In genomic region chr7:28268576-28268975, GRCm38 (mm10) we compare ENCODE assay signal across 8 mouse cellular contexts. TPM values are rescaled to one million over a fixed set of nuclear protein-coding genes. Genes with fewer than 3 reads are reported as not detected.
DNase-seq lines count a peak whose midpoint lies in the region; ATAC-seq and TF ChIP-seq lines count a peak whose summit lies in the region.

No protein-coding gene starts in this region.

- no peaks in the 10 kb centered on the region for H3K79me2 ChIP-seq in heart, adult 2 months (replicated peaks; ENCODE audit: control insufficient read depth, insufficient read depth, low read length)

- H3K4me2 ChIP-seq in limb, embryonic 15.5 days = peak overlapping the region; percentile 68
- H3K4me2 ChIP-seq in stomach, embryonic 16.5 days (ENCODE audit: low read depth, low read length) = peak overlapping the region; percentile 83

- TF ChIP-seq POLR2A in heart, adult 2 months (IDR thresholded peaks at IDR 0.05; ENCODE audit: insufficient read depth, low read depth, low read length) = no peak
- TF ChIP-seq POLR2A in spleen, adult 2 months (IDR thresholded peaks at IDR 0.05; ENCODE audit: low read depth, low read length) = no peak

- no peaks in the 10 kb centered on the region for H3K9me3 ChIP-seq in limb, embryonic 15.5 days
- H3K9me3 ChIP-seq in stomach, embryonic 16.5 days (replicated peaks; ENCODE audit: control insufficient read depth, low read length) = no peaks in the 10 kb centered on the region

- DNase-seq in heart, adult 2 months = no peak
- no peak for DNase-seq in heart, postnatal 36 days
- DNase-seq in spleen, adult 2 months (ENCODE audit: low read depth in 1 of 2, low spot score in 2 of 2) = no peak
- DNase-seq in spleen, postnatal 10 days (ENCODE audit: low spot score in 2 of 2) = no peak
- DNase-seq in right cerebral cortex, postnatal 36 days (ENCODE audit: low spot score in 2 of 2) = no peak
- no peak for DNase-seq in embryo, embryonic 10.5 days (ENCODE audit: low spot score)

- peak overlapping the region; percentile 84 for H3K9ac ChIP-seq in heart, adult 2 months (ENCODE audit: low read depth, low read length)
- peak overlapping the region; percentile 97 for H3K9ac ChIP-seq in limb, embryonic 15.5 days
- peak overlapping the region; percentile 98 for H3K9ac ChIP-seq in stomach, embryonic 16.5 days (ENCODE audit: low read length)

- peaks cover 3% of the 10 kb centered on the region; the same call in 1 of the 2 replicates for H3K4me1 ChIP-seq in heart, adult 2 months (ENCODE audit: control insufficient read depth, insufficient read depth, low read length)
- H3K4me1 ChIP-seq in spleen, adult 2 months (ENCODE audit: control insufficient read depth, insufficient read depth, insufficient read length) = peaks cover 7% of the 10 kb centered on the region; the same call in 1 of the 2 replicates
- peaks cover 10% of the 10 kb centered on the region for H3K4me1 ChIP-seq in limb, embryonic 15.5 days
- peaks cover 6% of the 10 kb centered on the region; the same call in 1 of the 2 replicates for H3K4me1 ChIP-seq in stomach, embryonic 16.5 days (ENCODE audit: control insufficient read depth, insufficient read depth, low read length)

- no peak for TF ChIP-seq EP300 in heart, adult 2 months (IDR thresholded peaks at IDR 0.05; ENCODE audit: insufficient read depth, low read depth, low read length)

- no peaks in the 10 kb centered on the region for H3K27me3 ChIP-seq in heart, adult 2 months (ENCODE audit: control insufficient read depth, insufficient read depth, low read length)
- peaks cover 7% of the 10 kb centered on the region for H3K27me3 ChIP-seq in spleen, adult 2 months (ENCODE audit: control insufficient read depth, insufficient read depth, low read length)
- no peaks in the 10 kb centered on the region for H3K27me3 ChIP-seq in limb, embryonic 15.5 days
- no peaks in the 10 kb centered on the region for H3K27me3 ChIP-seq in stomach, embryonic 16.5 days (ENCODE audit: control insufficient read depth, insufficient read depth, low read length)

- 31% methylated on average over 16 of the region's 16 CpGs for WGBS in heart, adult 2 months
- WGBS in spleen, adult 2 months = 42% methylated on average over 16 of the region's 16 CpGs
- 26% methylated on average over 16 of the region's 16 CpGs for WGBS in limb, embryonic 15.5 days
- WGBS in stomach, embryonic 16.5 days = 21% methylated on average over 16 of the region's 16 CpGs

- intact Hi-C loops in heart, adult 2 months (cut with DNase I) = no loop called here
- intact Hi-C loops in heart, postnatal 36 days (cut with DNase I) = no loop called here

- no peak for TF ChIP-seq CTCF in heart, adult 2 months (IDR thresholded peaks at IDR 0.05)
- TF ChIP-seq CTCF in spleen, adult 2 months (IDR thresholded peaks at IDR 0.05; ENCODE audit: extremely low read depth, insufficient read depth, insufficient read length, insufficient replicate concordance) = no peak

- no peaks in the 10 kb centered on the region; the same call in 1 of the 2 replicates for H3K36me3 ChIP-seq in heart, adult 2 months (ENCODE audit: control insufficient read depth, insufficient read depth, low read length)
- no peaks in the 10 kb centered on the region for H3K36me3 ChIP-seq in spleen, adult 2 months (ENCODE audit: control insufficient read depth, insufficient read depth, low read length)
- H3K36me3 ChIP-seq in limb, embryonic 15.5 days = peaks cover 30% of the 10 kb centered on the region
- H3K36me3 ChIP-seq in stomach, embryonic 16.5 days (ENCODE audit: control insufficient read depth, insufficient read depth, low read length) = no peaks in the 10 kb centered on the region

- peak overlapping the region; percentile 74 for H3K4me3 ChIP-seq in heart, adult 2 months
- peak overlapping the region; percentile 65; the same call in 1 of the 2 replicates for H3K4me3 ChIP-seq in spleen, adult 2 months (ENCODE audit: extremely low read depth, insufficient read depth, insufficient read length)
- H3K4me3 ChIP-seq in limb, embryonic 15.5 days = peak overlapping the region; percentile 94
- H3K4me3 ChIP-seq in stomach, embryonic 16.5 days (replicated peaks; ENCODE audit: low read length) = peak overlapping the region; percentile 81

- no peak for ATAC-seq in limb, embryonic 15.5 days (ENCODE audit: insufficient number of reproducible peaks, low FRiP score, low TSS enrichment, low read depth)
- ATAC-seq in stomach, embryonic 16.5 days (ENCODE audit: insufficient read depth, low FRiP score) = no peak

- H3K27ac ChIP-seq in heart, adult 2 months = peak overlapping the region; percentile 62
- no peak overlapping the region for H3K27ac ChIP-seq in spleen, adult 2 months (ENCODE audit: insufficient read depth, low read length)
- H3K27ac ChIP-seq in limb, embryonic 15.5 days = peak overlapping the region; percentile 91
- H3K27ac ChIP-seq in stomach, embryonic 16.5 days (ENCODE audit: low read length) = peak overlapping the region; percentile 86

RNA-seq across cellular contexts. Expression of gene Eid2, which starts 0.9 kb away (rescaled TPM):
- total RNA-seq in heart, adult 2 months (2021) = 10 to 100 TPM; 11.2 to 11.9 TPM
- polyA plus RNA-seq in heart, adult 2 months (2012; rRNA removed) = 4.2 and 4.6 TPM in 2 replicates
- 10 to 100 TPM; 11.7 to 12.0 TPM for total RNA-seq in heart, postnatal 36 days (2021)
- 2.4 and 3.5 TPM in 2 replicates for polyA plus RNA-seq in spleen, adult 2 months (2012; rRNA removed)
- polyA plus RNA-seq in limb, embryonic 15.5 days (2015; fragmentation: Nextera tagmentation; extraction: Ambion mirVana) = 2.8 and 3.5 TPM in 2 replicates
- polyA plus RNA-seq in stomach, embryonic 16.5 days (2015; fragmentation: Nextera tagmentation; extraction: Ambion mirVana) = 1.1 and 1.2 TPM in 2 replicates

RNA-seq across cellular contexts. Expression of gene Eid2b, which starts 9.0 kb away (rescaled TPM):
- total RNA-seq in heart, adult 2 months (2021) = 10 to 100 TPM; 11.2 to 13.0 TPM
- 6.7 and 7.2 TPM in 2 replicates for polyA plus RNA-seq in heart, adult 2 months (2012; rRNA removed)
- total RNA-seq in heart, postnatal 36 days (2021) = 10 to 100 TPM; 12.6 to 13.5 TPM
- 4.1 and 9.3 TPM in 2 replicates for polyA plus RNA-seq in spleen, adult 2 months (2012; rRNA removed)
- 12.6 and 12.8 TPM in 2 replicates for polyA plus RNA-seq in limb, embryonic 15.5 days (2015; fragmentation: Nextera tagmentation; extraction: Ambion mirVana)
- 5.9 and 7.9 TPM in 2 replicates for polyA plus RNA-seq in stomach, embryonic 16.5 days (2015; fragmentation: Nextera tagmentation; extraction: Ambion mirVana)

RNA-seq across cellular contexts. Expression of gene Selenov, which starts 22.4 kb away (rescaled TPM):
- total RNA-seq in heart, adult 2 months (2021) = not detected
- polyA plus RNA-seq in heart, adult 2 months (2012; rRNA removed) = 0.08 TPM in 1 of 2 replicates, not detected in the other
- not detected for total RNA-seq in heart, postnatal 36 days (2021)
- polyA plus RNA-seq in spleen, adult 2 months (2012; rRNA removed) = not detected in 2 replicates
- 1.0 TPM in 1 of 2 replicates, not detected in the other for polyA plus RNA-seq in limb, embryonic 15.5 days (2015; fragmentation: Nextera tagmentation; extraction: Ambion mirVana)
- 0.14 TPM in 1 of 2 replicates, not detected in the other for polyA plus RNA-seq in stomach, embryonic 16.5 days (2015; fragmentation: Nextera tagmentation; extraction: Ambion mirVana)

RNA-seq across cellular contexts. Expression of gene Dll3, which starts 33.5 kb away (rescaled TPM):
- total RNA-seq in heart, adult 2 months (2021) = not detected
- not detected in 2 replicates for polyA plus RNA-seq in heart, adult 2 months (2012; rRNA removed)
- not detected for total RNA-seq in heart, postnatal 36 days (2021)
- polyA plus RNA-seq in spleen, adult 2 months (2012; rRNA removed) = not detected in 2 replicates
- 0.35 and 0.53 TPM in 2 replicates for polyA plus RNA-seq in limb, embryonic 15.5 days (2015; fragmentation: Nextera tagmentation; extraction: Ambion mirVana)
- polyA plus RNA-seq in stomach, embryonic 16.5 days (2015; fragmentation: Nextera tagmentation; extraction: Ambion mirVana) = 1.3 TPM in 2 replicates

RNA-seq across cellular contexts. Expression of gene Timm50, which starts 43.3 kb away (rescaled TPM):
- total RNA-seq in heart, adult 2 months (2021) = 10 to 100 TPM; 60.0 to 63.5 TPM
- polyA plus RNA-seq in heart, adult 2 months (2012; rRNA removed) = 63.0 and 72.8 TPM in 2 replicates
- total RNA-seq in heart, postnatal 36 days (2021) = 10 to 100 TPM; 58.9 to 66.3 TPM
- polyA plus RNA-seq in spleen, adult 2 months (2012; rRNA removed) = 37.9 and 45.7 TPM in 2 replicates
- 115 and 126 TPM in 2 replicates for polyA plus RNA-seq in limb, embryonic 15.5 days (2015; fragmentation: Nextera tagmentation; extraction: Ambion mirVana)
- 113 and 116 TPM in 2 replicates for polyA plus RNA-seq in stomach, embryonic 16.5 days (2015; fragmentation: Nextera tagmentation; extraction: Ambion mirVana)
